Mouse (Mus musculus) induced T-regulatory cell, adult 2 months (primary cell): Measurements from ENCODE around the gene Cwc27.

Experiments used
- DNase-seq: peaks from one replicate; pipeline ENCODE4 v3.0.0-alpha.2; 2012; ENCODE audit warnings: low read depth

The Cwc27 gene

DNA sequence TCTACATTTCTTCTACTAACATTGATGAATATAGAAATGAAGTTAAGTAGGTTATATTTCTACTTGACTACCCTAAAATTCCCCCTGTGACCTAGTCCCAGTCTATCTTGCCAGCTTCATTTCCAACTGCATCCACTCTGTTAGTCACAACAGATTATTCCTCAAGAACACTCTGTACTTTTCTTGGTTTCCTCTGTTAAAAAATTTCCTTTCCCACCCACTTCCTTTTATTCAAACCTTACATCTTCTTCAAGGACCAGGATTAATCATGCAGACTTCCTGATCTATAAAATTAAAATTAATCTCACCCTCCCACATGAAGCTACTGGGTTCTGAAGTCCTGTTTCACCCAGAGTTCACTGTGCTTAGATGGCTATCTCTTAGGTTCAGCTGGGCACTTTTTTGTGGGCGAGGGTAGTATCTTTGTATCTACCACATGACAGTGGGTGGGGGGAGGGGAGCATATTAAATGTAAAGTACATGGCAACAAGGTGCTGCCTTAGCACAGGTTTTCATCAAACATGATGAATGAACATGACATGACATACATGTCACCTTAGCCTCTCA is 37.8 kb downstream of the Cwc27 start:
- peak; percentile 42 for DNase-seq

DNA sequence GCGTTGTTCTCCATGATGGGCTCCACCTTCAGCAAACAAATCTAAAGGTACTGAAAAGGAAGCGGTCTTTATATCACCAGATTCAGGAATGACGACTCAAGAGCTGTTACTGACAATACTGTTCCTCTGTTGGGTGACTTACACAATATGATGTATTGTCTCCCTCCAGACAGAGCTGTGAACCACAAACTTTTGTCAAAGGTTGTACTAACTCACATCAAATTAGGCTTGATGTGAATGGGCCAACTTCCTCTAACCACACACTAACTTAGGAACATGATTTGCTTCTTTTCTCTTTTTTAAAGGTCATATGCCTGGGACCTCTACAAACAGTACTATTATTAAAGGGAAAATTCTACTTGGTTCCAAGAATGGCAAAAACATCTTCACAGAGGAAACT is 53.7 kb downstream of the Cwc27 start:
- DNase-seq: peak; percentile 23

- no peak for DNase-seq
Measured at GRCm38 (mm10) chr13:104762401-104762800, 54.5 kb downstream of the Cwc27 start.

DNA sequence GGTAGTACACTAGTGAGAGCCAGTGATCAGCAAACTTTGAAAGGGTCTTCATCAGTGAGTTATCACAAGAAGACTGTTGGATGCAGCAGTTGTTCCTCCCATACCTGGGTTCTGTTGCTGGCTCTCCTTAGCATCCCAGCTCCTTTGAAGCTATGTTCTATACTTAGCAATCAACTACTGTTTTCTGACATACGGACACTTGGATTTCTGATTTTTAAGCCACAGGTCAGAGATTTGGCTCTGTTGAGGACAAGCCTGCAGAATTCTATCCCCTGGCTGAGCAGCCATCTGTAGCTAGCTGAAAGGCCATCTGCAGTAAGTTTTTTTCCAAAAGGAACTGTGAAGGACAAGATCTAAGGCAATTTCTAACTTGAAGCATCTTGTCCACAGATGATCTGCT is 57.6 kb downstream of the Cwc27 start:
- no peak for DNase-seq

DNA sequence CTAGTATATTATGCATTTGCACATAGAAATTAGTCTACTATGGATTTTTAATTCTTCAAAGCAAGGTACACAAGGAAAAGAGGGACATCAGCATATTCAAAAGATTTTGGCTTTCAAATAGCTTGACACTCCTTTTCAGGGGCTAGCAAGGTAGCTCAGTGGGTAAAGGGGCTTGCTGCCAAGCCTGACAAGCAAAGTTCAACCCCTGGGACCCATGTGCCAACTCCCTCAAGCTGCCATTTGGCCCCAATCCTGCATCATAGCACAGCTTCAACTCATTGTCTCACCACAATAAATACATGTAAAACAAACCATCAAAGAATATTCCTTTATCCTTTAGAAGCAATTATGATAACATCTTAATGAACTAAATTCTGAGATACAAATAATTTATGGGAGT is 69.9 kb downstream of the Cwc27 start:
- no peak for DNase-seq

- no peak for DNase-seq
Measured at GRCm38 (mm10) chr13:104742866-104743265, 74.1 kb downstream of the Cwc27 start.

- peak; percentile 12 for DNase-seq
Measured at GRCm38 (mm10) chr13:104729261-104730046, 87.5 kb downstream of the Cwc27 start.

DNA sequence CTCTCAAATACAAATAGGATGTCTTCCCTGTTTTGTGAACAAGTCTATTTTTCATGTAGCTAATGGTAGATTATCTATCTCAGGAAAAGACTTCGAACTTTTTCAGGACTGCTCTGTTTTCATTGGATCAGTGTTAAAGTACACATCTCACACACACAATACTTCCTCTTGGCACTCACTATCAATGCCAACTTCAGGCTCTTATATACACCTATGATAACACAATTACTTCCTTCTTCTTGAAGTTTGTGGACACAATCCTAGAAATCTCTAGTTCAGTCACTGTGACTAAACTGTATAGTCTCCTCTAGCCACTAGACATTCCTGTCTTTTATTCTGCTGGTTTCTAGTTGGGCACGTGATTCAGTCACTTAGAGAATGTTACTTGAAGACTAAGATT is 89.3 kb downstream of the Cwc27 start:
- DNase-seq: no peak

- no peak for DNase-seq
Measured at GRCm38 (mm10) chr13:104720133-104720532, 96.8 kb downstream of the Cwc27 start.

DNA sequence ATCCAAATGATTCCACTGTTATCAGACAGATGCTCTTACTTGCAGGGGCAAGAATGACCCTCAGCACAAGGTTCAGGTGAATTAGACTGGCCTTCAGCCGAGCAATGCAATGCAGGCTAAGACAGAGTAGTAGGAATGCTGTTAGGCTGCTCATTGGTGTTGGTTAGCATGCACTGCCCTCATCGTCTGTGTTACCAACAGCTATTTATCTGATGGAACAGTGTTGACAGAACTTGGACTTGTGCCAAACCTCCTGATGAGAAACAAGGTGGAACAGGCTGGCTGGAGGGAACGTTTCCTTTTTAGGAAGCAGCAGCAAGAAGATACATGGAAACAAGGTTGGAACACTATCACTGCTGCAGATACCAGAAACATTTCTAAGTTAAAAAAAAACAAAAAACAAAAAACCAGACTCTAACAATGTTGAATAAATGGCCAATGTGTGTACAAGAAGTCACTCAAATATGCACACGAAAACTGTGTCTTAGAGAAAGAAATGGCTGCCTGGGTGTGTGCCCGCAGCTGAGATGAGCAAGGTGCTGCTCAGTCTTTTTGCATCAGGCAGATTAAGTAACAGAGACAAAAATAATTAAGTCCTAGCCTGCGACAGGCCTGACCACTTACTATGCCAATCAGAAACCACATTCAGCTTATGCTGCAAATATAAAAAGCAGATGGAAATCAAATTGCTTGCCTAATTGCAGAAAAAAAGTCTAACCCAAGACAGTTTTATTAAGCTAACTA is 122.2 kb downstream of the Cwc27 start:
- no peak for DNase-seq

DNA sequence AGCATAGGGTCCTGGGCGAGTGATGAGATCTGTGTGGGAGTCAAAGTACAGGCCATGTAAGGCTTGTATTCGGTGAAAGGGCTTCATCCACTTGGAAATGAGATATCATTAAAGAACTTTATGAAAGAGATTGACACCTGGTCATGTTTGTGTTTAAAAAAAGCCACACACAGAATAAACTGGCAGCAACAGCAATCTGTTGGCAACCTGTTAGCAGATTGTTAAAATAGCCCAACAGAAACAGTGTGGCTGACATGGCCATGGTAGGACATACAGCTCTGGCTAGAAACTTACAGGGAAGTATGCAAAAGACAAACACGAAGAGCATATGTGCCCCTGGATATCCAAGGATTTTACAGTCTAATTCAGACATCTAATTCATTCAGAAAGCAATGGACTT is 124.2 kb downstream of the Cwc27 start:
- DNase-seq: no peak

GRCm38 (mm10) chr13:104685537-104685936 is 131.4 kb downstream of the Cwc27 start:
- no peak for DNase-seq

GRCm38 (mm10) chr13:104684361-104685011 is 132.5 kb downstream of the Cwc27 start:
- DNase-seq: no peak

- peak; percentile 59 for DNase-seq
Measured at GRCm38 (mm10) chr13:104681212-104681611, 135.7 kb downstream of the Cwc27 start.

GRCm38 (mm10) chr13:104661188-104661587 is 155.8 kb downstream of the Cwc27 start:
- DNase-seq: no peak

DNA sequence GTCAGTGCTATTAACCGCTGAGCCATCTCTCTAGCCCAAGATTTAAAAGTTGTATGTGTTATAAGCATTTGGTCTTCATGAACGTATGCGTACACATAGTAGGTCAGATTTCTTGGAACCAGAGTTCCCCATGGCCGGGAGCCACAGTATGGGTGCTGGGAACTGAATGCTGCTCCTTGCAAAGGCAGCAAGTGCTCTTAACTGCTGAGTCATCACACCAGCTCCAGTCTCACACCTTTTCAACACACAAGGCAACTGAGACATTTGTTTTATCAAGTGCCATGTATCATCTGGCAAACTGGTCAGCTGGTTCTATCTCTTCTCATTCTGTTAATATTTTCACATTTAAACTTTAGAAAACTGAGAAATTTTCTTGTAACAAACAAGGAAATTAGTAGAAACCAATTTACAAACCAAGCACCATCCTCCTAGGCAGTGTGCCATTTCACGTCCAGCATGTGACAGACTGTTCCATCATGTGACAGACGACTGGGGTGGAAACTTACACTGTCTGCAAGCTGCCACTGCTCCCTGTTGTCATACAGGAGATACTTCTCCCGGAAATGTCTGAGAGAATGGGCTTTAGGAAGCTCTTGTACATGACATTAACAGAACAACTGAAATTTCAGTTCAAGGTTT is 156.8 kb downstream of the Cwc27 start:
- no peak for DNase-seq

GRCm38 (mm10) chr13:104656666-104657272 is 160.2 kb downstream of the Cwc27 start:
- DNase-seq: no peak

GRCm38 (mm10) chr13:104655137-104655536 is 161.8 kb downstream of the Cwc27 start:
- DNase-seq: no peak

DNA sequence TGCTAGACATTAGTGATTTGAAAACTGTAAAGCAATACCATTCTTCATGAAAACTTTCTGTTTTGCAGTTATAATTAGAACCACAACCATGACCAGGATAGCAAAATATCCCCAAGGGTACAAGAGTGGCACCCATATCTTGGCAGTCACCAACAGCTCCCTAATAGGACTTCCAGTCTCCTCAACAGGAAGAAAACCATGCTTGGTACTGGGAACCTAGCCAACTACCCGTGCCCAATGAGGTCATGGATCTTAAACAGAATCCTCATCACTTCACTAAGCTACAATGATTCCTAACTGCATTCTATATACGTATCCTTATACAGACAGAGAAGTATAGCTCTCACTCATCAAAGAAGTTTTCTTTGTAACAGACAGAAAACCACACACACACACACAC is 165.2 kb downstream of the Cwc27 start:
- no peak for DNase-seq

GRCm38 (mm10) chr13:104650654-104651053 is 166.3 kb downstream of the Cwc27 start:
- no peak for DNase-seq

DNA sequence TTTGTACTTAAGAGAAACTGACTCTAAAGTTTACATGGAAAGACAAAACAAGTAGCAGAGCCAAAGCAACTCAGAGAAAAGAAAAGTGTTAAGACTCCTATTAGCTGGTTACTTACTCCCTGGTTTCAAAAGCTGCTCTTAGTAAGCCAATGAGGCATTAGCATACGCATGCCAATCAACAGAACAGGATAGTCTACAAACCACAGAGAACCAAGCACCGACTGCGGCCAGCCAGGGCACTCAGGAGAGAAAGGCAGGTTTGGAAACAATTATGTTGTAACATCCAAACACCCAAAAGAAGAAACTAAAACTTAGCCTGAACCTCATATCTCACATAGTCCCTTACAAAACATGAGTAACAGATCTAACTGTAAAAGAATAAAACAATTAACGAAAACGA is 166.8 kb downstream of the Cwc27 start:
- no peak for DNase-seq
